Mouse (Mus musculus) G1E (cell line): Measurements from ENCODE around the gene Nudcd3.

ENCODE experiments used
- CTCF ChIP-seq: IDR thresholded peaks from 2 replicates; pipeline ENCODE4 v1.5.1; 2012; ENCODE audit warnings: low read depth, low read length, inconsistent platforms, mixed read lengths
- GATA1 ChIP-seq: IDR thresholded peaks from 2 replicates; pipeline ENCODE4 v1.6.1; 2012; ENCODE audit warnings: borderline replicate concordance, low read length, inconsistent platforms, mixed read lengths
- POLR2AphosphoS5 ChIP-seq: IDR thresholded peaks from 2 replicates; pipeline ENCODE4 v1.6.1; 2012; ENCODE audit warnings: low read depth, low read length, inconsistent platforms; ENCODE audit not compliant: insufficient replicate concordance
- TAL1 ChIP-seq: conservative IDR thresholded peaks from 2 replicates; pipeline ENCODE4 v1.6.1; 2012; ENCODE audit warnings: low read depth, low read length, inconsistent platforms, mixed read lengths

GRCm38 (mm10) chr11:6161549-6161948 is 38.7 kb downstream of the Nudcd3 start:
- TF ChIP-seq CTCF, result no peak
- no peak for TF ChIP-seq POLR2AphosphoS5
- no peak for TF ChIP-seq GATA1
- no peak for TF ChIP-seq TAL1
